Mouse (Mus musculus): ENCODE measurements around the gene Bloc1s5.

Gene Bloc1s5

DNA sequence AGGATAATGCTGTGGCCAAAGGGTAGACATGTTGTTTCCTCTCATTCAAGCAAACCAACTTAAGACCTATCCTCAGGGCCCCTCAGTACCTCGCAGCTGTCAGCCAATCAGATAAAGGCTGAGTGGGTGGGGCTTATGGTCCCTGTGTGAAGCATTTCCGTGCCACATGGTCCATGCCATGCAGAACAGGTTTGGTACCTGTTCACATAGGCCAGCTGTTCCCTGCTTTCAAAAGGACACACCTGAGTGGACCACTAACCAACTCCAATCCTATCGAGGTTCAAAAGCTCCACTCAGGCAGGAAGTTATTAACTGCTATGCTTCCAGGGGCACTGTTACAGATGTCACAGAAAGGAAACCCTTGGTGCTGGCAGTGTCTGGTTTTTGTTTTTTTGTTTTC lies 80.7 kb downstream of the Bloc1s5 start:
- DNase-seq: no peak

DNA sequence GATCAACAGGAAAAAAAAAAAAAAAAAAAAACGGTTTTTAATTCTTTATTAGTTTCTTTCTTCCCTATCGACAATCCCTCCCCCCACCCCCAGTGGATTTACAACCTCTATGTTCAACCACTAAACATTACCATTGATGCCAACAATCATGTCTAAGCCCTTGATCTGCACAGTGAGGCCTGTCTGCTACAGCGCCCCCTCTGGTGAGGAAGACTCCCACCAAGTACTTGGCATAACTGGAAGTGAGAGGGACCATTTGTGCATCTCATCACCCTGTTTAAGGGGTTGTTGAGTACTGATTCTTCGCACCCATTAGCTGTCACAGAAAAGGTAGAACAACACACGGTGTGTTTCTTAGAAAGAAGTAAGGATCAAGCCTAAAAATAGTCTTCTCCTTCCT lies 86.2 kb downstream of the Bloc1s5 start:
- no peak for DNase-seq

DNA sequence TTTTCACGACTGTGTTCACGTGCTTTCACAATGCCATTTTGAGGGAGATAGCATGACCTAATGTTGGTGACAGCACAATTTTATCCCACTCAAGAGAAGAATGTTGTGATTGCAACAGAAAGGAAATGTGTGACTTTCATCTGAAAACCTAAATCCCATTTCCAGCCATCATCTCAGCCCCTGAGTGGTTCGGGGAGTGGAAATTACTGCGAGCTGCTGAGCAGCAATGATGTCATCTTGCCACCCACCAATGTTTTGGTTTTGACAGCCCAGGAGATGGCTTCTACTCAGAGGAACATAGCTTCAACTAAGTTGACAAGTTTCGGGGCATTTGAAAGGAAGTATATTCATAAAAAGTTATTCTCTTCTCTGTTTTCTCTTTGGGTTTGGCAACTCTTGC lies 87.2 kb downstream of the Bloc1s5 start:
- no peak for DNase-seq

- DNase-seq: no peak
Observed at GRCm38 (mm10) chr13:38546754-38547153, 88.2 kb downstream of the Bloc1s5 start.

GRCm38 (mm10) chr13:38545460-38545859 lies 89.4 kb downstream of the Bloc1s5 start:
- DNase-seq: peak; percentile 63

DNA sequence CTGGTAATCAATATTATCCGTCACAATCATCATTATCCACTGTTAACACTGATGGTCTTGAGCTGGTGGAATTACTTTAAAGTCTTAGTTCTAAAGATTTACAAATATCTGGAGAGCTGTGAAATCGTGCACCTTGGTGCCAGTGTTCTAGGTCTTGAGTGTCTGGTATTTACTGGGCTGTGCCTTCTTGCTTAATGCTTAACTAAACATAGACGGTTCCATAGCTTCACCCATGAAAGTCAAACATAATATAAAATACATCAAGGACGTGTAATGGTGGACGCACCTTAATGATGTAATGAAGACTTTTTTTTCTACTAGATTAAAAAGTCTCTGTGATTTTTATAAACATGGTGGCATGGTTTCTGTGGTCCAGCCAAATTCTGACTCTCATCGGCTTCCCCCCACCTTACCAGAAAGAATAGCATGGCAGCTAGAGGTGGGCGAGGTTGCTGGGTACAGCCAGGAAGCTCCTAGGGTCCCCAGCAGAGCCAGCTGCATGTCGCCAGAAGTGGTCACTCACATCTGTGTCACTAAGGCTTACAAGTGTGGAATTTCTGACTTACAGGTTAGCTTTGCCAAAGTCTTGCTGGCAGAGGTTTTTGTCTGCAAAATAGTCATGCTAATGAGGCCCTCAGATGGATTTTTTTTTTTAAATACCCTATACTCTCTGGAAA lies 90.0 kb downstream of the Bloc1s5 start:
- no peak for DNase-seq

- DNase-seq: no peak
Observed at GRCm38 (mm10) chr13:38543455-38544125, 91.3 kb downstream of the Bloc1s5 start.
